16 mouse cellular contexts compared by ENCODE assay signal in the genomic region with DNA sequence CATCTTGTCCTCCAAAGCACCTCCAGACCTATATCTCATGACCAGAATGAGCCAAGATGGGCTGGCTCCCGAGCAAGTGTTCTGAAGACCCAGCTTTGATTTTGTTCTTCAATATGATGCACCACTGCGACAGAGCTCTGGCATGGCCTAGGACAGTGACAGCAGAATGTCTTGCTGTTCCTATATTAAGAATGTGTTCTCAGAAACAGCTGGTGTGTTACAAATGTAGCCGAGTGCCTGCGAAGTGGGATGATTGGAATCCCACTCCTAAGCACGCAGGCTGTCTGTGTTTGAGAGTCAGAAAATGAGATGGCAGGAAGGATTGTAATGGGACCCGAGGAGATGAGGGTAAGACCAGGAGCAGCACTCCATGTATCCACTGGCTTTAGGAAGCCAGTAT.
A peak's percentile ranks its signal among the peaks of the same experiment; 100 is the strongest.
DNase-seq lines count a peak whose midpoint lies in the region; TF ChIP-seq lines count a peak whose summit lies in the region.
"Had no signal": no experiment of that assay in that cellular context is flagged by ENCODE, and none has a peak within 500 bp of the region (broad histone marks: within the 10 kb centered on the region; RNA-seq: fewer than 3 reads in every experiment).

No protein-coding gene starts in this region.

- 0 out of 2 replicates have a peak overlapping the region, but pooled peaks have one; percentile 36 for H3K27ac ChIP-seq in left cerebral cortex, adult 2 months
- no peak overlapping the region for H3K27ac ChIP-seq in embryonic facial prominence, embryonic 10.5 days (replicated peaks)
- H3K27ac ChIP-seq: stomach, embryonic 15.5 days had no signal

- no peak for TF ChIP-seq CTCF in left cerebral cortex, adult 2 months (IDR thresholded peaks at IDR 0.05)

- no peaks in the 10 kb centered on the region for H3K9me3 ChIP-seq in embryonic facial prominence, embryonic 10.5 days
- H3K9me3 ChIP-seq: stomach, embryonic 15.5 days had no signal

- 86% methylated on average over 6 of the region's 6 CpGs for WGBS in embryonic facial prominence, embryonic 10.5 days

- H3K4me1 ChIP-seq in embryonic facial prominence, embryonic 10.5 days, result no peaks in the 10 kb centered on the region
- H3K4me1 ChIP-seq: stomach, embryonic 15.5 days had no signal

- no peak overlapping the region for H3K4me3 ChIP-seq in left cerebral cortex, adult 2 months
- no peak overlapping the region for H3K4me3 ChIP-seq in embryonic facial prominence, embryonic 10.5 days
- H3K4me3 ChIP-seq: stomach, embryonic 15.5 days had no signal

- H3K36me3 ChIP-seq in embryonic facial prominence, embryonic 10.5 days (replicated peaks), result no peaks in the 10 kb centered on the region
- H3K36me3 ChIP-seq: stomach, embryonic 15.5 days had no signal

- peak; percentile 20 to 44 for DNase-seq in frontal cortex, postnatal 10 days (ENCODE audit: low spot score in 2 of 2)
- DNase-seq in layer of hippocampus, adult 18-20 months (ENCODE audit: low spot score in 2 of 2), result peak; percentile 22 to 77
- peak; percentile 19 to 33 for DNase-seq in left cerebral cortex, adult 2 months (ENCODE audit: extremely low spot score in 1 of 2, low spot score in 2 of 2)
- peak; percentile 22 for DNase-seq in right cerebral cortex, postnatal 14 days
- no peak for DNase-seq in ovary, postnatal 14 days (ENCODE audit: low spot score)
- no peak for DNase-seq in cerebellum, postnatal 4 days (ENCODE audit: low spot score in 2 of 2)
- no peak for DNase-seq in cerebellum, adult 8-10 months
- no peak for DNase-seq in embryonic facial prominence, embryonic 10.5 days (ENCODE audit: low spot score)
- DNase-seq: adrenal gland, postnatal 10 days; cerebellum, postnatal 25 days; gastrocnemius, postnatal 10 days; heart, postnatal 14 days; kidney, adult 18-20 months; lung, embryonic 14.5 days; thymus, postnatal 25 days had no signal

- no peaks in the 10 kb centered on the region for H3K27me3 ChIP-seq in embryonic facial prominence, embryonic 10.5 days (replicated peaks; ENCODE audit: low read depth, poor library complexity, severe bottlenecking)
- H3K27me3 ChIP-seq: stomach, embryonic 15.5 days had no signal

- intact Hi-C loops in left cerebral cortex, adult 2 months (cut with DNase I), result loop anchor here (5.0 kb wide), 1 partner anchor 133 kb away; no protein-coding TSS in a partner anchor

Comparison
In these comparisons a context has a peak if more than half of its experiments do, and no peak if none do; other contexts are left out.
1. DNase-seq: peak in frontal cortex, postnatal 10 days (2 of 2), layer of hippocampus, adult 18-20 months (2 of 2), left cerebral cortex, adult 2 months (2 of 2) and right cerebral cortex, postnatal 14 days (single experiment); none in ovary, postnatal 14 days (single experiment), cerebellum, postnatal 4 days (0 of 2), cerebellum, adult 8-10 months (single experiment) and embryonic facial prominence, embryonic 10.5 days (single experiment).